Mouse (Mus musculus): Measurements from ENCODE around the gene Prrxl1. TPM values are rescaled to one million over a fixed set of nuclear protein-coding genes. Genes with fewer than 3 reads are reported as not detected.

Prrxl1 gene
- polyA plus RNA-seq, 1 experiment from 2014 or later, result 9.7 TPM

DNA sequence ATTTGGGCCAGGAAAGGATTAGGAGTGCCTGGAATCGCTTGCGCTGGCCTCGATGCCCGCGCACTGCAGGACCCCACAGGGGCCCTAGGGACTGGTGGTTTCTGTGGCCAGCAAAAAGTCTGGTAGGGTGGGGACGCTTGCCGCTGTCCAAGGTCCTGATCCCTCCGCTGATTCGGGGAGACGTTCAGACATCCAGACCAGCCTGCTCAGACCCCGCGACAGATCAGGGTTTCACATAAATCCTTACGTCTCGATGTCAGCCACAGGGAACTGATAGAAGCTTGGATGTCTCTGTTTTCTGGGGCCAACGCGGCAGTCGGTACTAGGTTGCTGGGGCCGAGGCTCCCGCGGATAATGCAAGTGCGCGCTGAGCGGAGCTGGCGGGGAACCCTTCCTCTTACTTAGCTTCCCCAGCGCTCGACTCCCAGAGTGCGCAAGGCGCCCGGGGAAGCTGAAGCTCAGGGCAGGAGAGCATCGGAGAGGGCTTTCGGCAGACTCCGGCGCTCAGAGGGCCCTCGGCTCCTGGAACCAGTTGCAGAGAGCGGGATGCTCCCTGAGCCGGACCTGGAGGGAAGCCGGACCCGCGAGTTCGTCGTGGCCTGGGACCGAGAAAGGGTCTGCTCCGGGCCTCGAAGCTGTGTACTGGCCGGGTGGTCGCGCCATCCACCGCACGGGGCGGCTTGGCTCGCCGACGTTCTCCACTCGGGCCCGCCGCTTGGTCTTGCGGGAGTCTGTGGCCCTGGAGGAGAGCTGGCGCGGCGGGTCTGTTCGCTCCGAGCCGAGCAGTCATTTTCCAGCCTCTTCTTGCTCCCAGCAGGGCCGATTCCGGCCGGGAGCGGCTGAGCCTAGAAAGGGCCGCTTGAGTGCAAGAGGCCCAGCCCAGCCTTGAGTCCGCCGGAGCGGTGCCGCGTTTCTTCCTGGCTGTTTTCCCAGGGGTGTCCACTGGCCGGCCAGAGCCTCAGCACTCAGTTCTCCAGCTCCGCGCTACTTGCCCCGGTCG lies 1.7 kb upstream of the Prrxl1 start:
- Histone ChIP-seq H3K36me3 (no peaks in the 10 kb centered on the region), H3K27me3 (peaks cover 92% of the 10 kb centered on the region), H3K4me1 (peaks cover 23% of the 10 kb centered on the region), H3K4me2 (replicated peaks) (peak overlapping the region; percentile 40), H3K9ac (no peak overlapping the region), H3K27ac (no peak overlapping the region), H3K4me3 (peak overlapping the region; percentile 25), H3K9me3 (no peaks in the 10 kb centered on the region)
- under 1% methylated on average over 75 of the region's 78 CpGs for WGBS
- no peak; the same call in 1 of the 2 replicates for ATAC-seq (ENCODE audit: insufficient number of reproducible peaks, insufficient read depth, low FRiP score, low TSS enrichment)

DNA sequence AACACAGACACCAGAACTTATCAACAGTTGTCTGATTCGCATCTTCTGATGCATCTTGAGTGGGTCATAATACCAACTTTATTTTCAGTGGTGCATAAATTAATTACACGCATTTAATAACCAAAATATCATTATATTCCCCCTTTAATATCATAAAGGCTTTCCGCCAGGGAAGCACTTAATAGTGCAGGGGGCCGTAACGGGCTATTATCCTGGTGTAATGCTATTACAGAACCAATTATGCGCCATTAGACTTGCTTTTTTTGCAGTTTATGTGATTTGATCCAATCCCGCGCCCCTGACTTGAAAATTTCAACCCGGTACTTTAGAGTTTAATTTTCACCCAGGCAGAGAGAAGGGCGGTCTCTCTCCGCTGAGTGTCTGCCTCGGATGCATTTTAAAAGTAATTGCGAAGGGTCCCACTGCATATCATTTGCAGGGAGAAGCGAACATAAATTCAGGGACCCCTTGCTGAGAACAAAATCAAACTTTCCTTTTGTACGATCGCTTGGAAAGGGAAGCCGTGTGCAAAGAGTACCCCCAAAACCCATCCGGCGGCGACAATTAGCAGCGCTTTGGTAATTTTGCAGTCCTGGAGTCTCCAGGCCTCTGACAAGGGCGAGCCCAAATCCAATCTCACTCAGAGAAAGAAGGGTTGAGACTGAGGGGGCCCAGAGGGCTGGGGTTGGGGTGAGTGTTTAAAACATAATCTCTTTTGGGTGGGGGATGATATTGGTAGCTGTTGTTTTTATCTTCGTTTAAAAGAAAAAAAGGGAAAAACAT lies 579 bp upstream of the Prrxl1 start:
- Histone ChIP-seq H3K4me3 (no peak overlapping the region), H3K9me3 (no peaks in the 10 kb centered on the region), H3K27ac (no peak overlapping the region), H3K4me2 (replicated peaks) (peak overlapping the region; percentile 40; the same call in 1 of the 2 replicates), H3K36me3 (no peaks in the 10 kb centered on the region), H3K27me3 (peaks cover 93% of the 10 kb centered on the region), H3K9ac (no peak overlapping the region), H3K4me1 (peaks cover 23% of the 10 kb centered on the region)
- no peak for ATAC-seq (ENCODE audit: insufficient number of reproducible peaks, insufficient read depth, low FRiP score, low TSS enrichment)
- 3% methylated on average over 23 of the region's 23 CpGs for WGBS

DNA sequence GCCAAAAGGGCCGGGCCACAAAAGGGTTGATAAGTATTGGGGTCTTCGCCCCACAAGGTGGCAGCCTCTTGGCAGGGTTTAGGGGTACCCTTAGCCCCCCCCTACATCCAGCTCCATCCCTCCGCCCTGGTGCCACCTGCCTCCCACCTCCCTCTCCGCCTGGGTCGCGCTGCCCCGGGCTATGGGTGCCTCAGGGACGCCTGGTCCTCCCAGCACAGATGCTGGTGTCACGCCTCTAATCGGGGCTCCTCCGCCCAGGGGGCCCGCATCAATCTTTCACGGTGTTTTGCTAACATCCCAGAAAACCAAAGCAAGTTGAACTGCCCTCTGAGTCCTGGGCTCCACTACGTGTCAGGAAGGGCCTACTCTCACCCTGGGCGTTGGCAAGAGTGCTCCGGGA lies 903 bp downstream of the Prrxl1 start:
- no peak overlapping the region for H3K4me2 ChIP-seq (replicated peaks)
- H3K9ac ChIP-seq, result no peak overlapping the region
- peaks cover 87% of the 10 kb centered on the region for H3K27me3 ChIP-seq
- H3K4me3 ChIP-seq, result peak overlapping the region; percentile 26; the same call in 1 of the 2 replicates
- H3K36me3 ChIP-seq, result no peaks in the 10 kb centered on the region
- H3K27ac ChIP-seq, result no peak overlapping the region
- H3K4me1 ChIP-seq, result peaks cover 23% of the 10 kb centered on the region
- no peak for ATAC-seq (ENCODE audit: insufficient number of reproducible peaks, insufficient read depth, low FRiP score, low TSS enrichment)
- 1% methylated on average over 16 of the region's 16 CpGs for WGBS
- H3K9me3 ChIP-seq, result no peaks in the 10 kb centered on the region

GRCm38 (mm10) chr14:32605508-32605907 lies 6.3 kb downstream of the Prrxl1 start:
- Histone ChIP-seq H3K27me3 (peaks cover 41% of the 10 kb centered on the region), H3K4me1 (no peaks in the 10 kb centered on the region), H3K9ac (no peak overlapping the region), H3K36me3 (no peaks in the 10 kb centered on the region), H3K27ac (no peak overlapping the region), H3K9me3 (no peaks in the 10 kb centered on the region), H3K4me3 (no peak overlapping the region), H3K4me2 (replicated peaks) (no peak overlapping the region)
- WGBS, result 52% methylated on average over 15 of the region's 15 CpGs
- ATAC-seq (ENCODE audit: insufficient number of reproducible peaks, insufficient read depth, low FRiP score, low TSS enrichment), result no peak

DNA sequence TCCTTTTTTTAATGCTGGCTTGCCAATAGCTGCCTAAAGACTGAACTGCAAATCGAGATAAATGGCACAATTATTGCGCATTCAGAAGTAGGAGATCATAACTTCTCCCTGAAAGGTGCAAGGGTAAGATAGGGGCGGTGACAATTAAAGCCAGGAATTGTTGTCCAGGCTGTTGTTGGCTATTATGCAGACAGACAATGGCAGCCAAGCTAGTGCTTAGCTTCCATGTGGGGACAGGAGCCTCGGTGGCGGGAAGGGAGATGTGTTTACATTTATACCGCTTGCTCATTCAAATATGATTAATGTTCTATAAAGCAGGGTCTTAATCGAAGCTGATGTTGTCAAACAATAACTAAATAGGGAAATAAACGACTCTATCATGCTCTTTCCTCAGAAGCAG lies 7.1 kb downstream of the Prrxl1 start:
- Histone ChIP-seq H3K4me2 (replicated peaks) (no peak overlapping the region), H3K27me3 (peaks cover 33% of the 10 kb centered on the region), H3K36me3 (no peaks in the 10 kb centered on the region), H3K9ac (no peak overlapping the region), H3K27ac (no peak overlapping the region), H3K4me1 (no peaks in the 10 kb centered on the region), H3K9me3 (no peaks in the 10 kb centered on the region), H3K4me3 (no peak overlapping the region)
- 76% methylated on average over 8 of the region's 8 CpGs for WGBS
- no peak for ATAC-seq (ENCODE audit: insufficient number of reproducible peaks, insufficient read depth, low FRiP score, low TSS enrichment)

- no peak for ATAC-seq (ENCODE audit: insufficient number of reproducible peaks, insufficient read depth, low FRiP score, low TSS enrichment)
- no peaks in the 10 kb centered on the region for H3K36me3 ChIP-seq
- H3K4me1 ChIP-seq, result no peaks in the 10 kb centered on the region
- peaks cover 7% of the 10 kb centered on the region; the same call in 1 of the 2 replicates for H3K27me3 ChIP-seq
- WGBS, result 21% methylated on average over 3 of the region's 3 CpGs
- no peak overlapping the region for H3K4me2 ChIP-seq (replicated peaks)
- H3K9me3 ChIP-seq, result no peaks in the 10 kb centered on the region
- H3K9ac ChIP-seq, result no peak overlapping the region
- H3K27ac ChIP-seq, result no peak overlapping the region
- H3K4me3 ChIP-seq, result no peak overlapping the region
Measured at GRCm38 (mm10) chr14:32609392-32609791, 10.2 kb downstream of the Prrxl1 start.

GRCm38 (mm10) chr14:32617253-32617652 lies 18.0 kb downstream of the Prrxl1 start:
- WGBS, result 88% methylated on average over 5 of the region's 5 CpGs
- no peaks in the 10 kb centered on the region for H3K27me3 ChIP-seq
- no peaks in the 10 kb centered on the region for H3K4me1 ChIP-seq
- H3K36me3 ChIP-seq, result no peaks in the 10 kb centered on the region
- H3K9me3 ChIP-seq, result no peaks in the 10 kb centered on the region
- H3K4me3 ChIP-seq, result no peak overlapping the region
- no peak overlapping the region for H3K9ac ChIP-seq
- no peak overlapping the region for H3K4me2 ChIP-seq (replicated peaks)
- H3K27ac ChIP-seq, result no peak overlapping the region
- no peak for ATAC-seq (ENCODE audit: insufficient number of reproducible peaks, insufficient read depth, low FRiP score, low TSS enrichment)

GRCm38 (mm10) chr14:32624245-32624644 lies 25.0 kb downstream of the Prrxl1 start:
- H3K4me2 ChIP-seq (replicated peaks), result no peak overlapping the region
- H3K9me3 ChIP-seq, result no peaks in the 10 kb centered on the region
- no peaks in the 10 kb centered on the region for H3K27me3 ChIP-seq
- H3K9ac ChIP-seq, result no peak overlapping the region
- H3K36me3 ChIP-seq, result no peaks in the 10 kb centered on the region
- H3K4me1 ChIP-seq, result no peaks in the 10 kb centered on the region
- ATAC-seq (ENCODE audit: insufficient number of reproducible peaks, insufficient read depth, low FRiP score, low TSS enrichment), result no peak
- H3K27ac ChIP-seq, result no peak overlapping the region
- no peak overlapping the region for H3K4me3 ChIP-seq
- WGBS, result 76% methylated on average over 3 of the region's 3 CpGs

DNA sequence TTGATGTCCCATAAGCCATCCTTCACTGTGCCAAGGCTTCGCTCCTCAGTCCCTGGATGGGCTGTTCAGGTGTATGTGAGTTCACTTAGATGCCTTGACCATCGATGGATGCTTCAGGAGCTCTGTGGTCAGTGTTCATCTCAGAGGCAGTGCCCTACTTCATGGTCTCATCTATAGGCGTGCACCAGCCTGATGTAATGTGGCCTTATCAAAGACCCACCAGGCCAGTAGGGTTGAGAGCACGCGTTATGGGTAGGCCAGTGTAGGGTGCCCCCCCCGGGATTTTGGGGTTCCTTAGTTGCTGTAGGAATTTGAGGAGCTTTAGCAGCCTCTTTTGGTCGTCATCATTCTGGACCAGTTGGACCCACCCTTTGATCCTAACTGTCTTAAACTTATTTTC lies 25.6 kb downstream of the Prrxl1 start:
- 88% methylated on average over 7 of the region's 7 CpGs for WGBS

DNA sequence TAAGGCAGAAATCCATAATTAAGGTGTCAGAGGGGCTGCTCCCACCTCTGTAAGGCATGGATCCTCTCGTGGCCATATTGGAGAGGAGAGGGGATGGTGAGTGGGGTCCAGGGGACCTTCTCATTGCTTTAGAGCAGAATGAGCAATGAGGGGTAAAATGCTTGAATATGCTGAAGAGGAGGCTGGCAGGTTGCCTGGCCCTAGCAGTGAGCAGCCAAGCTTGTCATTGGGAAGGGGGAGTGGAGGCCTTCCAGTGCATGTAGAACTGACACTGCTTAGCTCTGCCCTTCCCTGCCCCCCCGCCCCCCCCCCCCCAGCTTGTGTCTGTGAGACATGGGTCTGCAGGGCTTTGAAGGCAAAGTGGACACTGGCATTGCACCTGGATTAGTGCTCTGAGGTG lies 28.1 kb downstream of the Prrxl1 start:
- Histone ChIP-seq H3K4me2 (replicated peaks) (no peak overlapping the region), H3K27me3 (no peaks in the 10 kb centered on the region), H3K4me1 (no peaks in the 10 kb centered on the region), H3K36me3 (no peaks in the 10 kb centered on the region), H3K4me3 (no peak overlapping the region), H3K9me3 (no peaks in the 10 kb centered on the region), H3K9ac (no peak overlapping the region), H3K27ac (no peak overlapping the region)
- WGBS, result 54% methylated on average over 2 of the region's 2 CpGs
- ATAC-seq (ENCODE audit: insufficient number of reproducible peaks, insufficient read depth, low FRiP score, low TSS enrichment), result no peak

More for the DNA sequence above, 25.6 kb downstream of the Prrxl1 start:
- no peak overlapping the region for H3K9ac ChIP-seq
- no peak for ATAC-seq (ENCODE audit: insufficient number of reproducible peaks, insufficient read depth, low FRiP score, low TSS enrichment)
- H3K4me2 ChIP-seq (replicated peaks), result no peak overlapping the region
- no peaks in the 10 kb centered on the region for H3K4me1 ChIP-seq
- H3K27me3 ChIP-seq, result no peaks in the 10 kb centered on the region
- no peak overlapping the region for H3K27ac ChIP-seq
- H3K9me3 ChIP-seq, result no peaks in the 10 kb centered on the region
- H3K36me3 ChIP-seq, result no peaks in the 10 kb centered on the region
- H3K4me3 ChIP-seq, result no peak overlapping the region

DNA sequence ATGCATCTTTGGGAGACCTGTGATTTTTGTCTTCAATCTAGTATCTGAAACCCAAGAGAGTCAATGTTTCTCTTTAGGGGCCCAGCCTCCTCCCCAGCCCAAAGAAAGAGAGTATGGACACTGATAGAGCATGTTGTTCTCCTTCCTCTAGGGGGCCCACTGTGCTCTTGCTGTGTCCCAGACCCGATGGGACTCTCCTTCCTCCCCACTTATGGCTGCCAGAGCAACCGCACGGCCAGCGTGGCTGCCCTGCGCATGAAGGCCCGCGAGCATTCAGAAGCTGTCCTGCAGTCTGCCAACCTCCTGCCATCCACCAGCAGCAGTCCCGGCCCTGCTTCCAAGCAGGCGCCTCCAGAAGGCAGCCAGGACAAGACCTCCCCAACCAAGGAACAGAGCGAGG lies 29.4 kb downstream of the Prrxl1 start:
- Histone ChIP-seq H3K9me3 (no peaks in the 10 kb centered on the region), H3K4me3 (no peak overlapping the region), H3K27ac (no peak overlapping the region), H3K4me1 (no peaks in the 10 kb centered on the region), H3K27me3 (no peaks in the 10 kb centered on the region), H3K4me2 (replicated peaks) (peak overlapping the region; percentile 8; the same call in 1 of the 2 replicates), H3K9ac (no peak overlapping the region), H3K36me3 (no peaks in the 10 kb centered on the region)
- 36% methylated on average over 10 of the region's 10 CpGs for WGBS
- no peak for ATAC-seq (ENCODE audit: insufficient number of reproducible peaks, insufficient read depth, low FRiP score, low TSS enrichment)
